Mouse (Mus musculus) left cerebral cortex, postnatal 25 days (tissue): ENCODE data around the gene Dnase1l1. TPM values are rescaled to one million over a fixed set of nuclear protein-coding genes. Genes with fewer than 3 reads are reported as not detected.

Experiments
- microRNA-seq, 2 experiments: library from miRNA; unstranded; fragments of <30 nt; microRNA quantifications; one replicate each; pipeline ENCODE4 v1.2.0; 2022
- total RNA-seq, 2 experiments: library from RNA; stranded (reverse); gene quantifications; 2 replicates each; pipeline ENCODE4 v1.2.3; 2021

Dnase1l1 gene
- total RNA-seq, 2 experiments from 2014 or later, result 2.1 to 2.3 TPM

Small RNAs within 50 kb of the gene (microRNA-seq; reads per million reads assigned to microRNA genes)
- gene Mir7091 (0 reads per million in 2 experiments), gene Mir7092 (0 to 0.74 reads per million in 2 experiments)

Other genes with a start within 250 kb of the Dnase1l1 start
- under 1 TPM; 0.50 to 0.62 TPM for gene Opn1mw, start 154.9 kb downstream of the Dnase1l1 start, total RNA-seq
- 10 to 100 TPM; 80.2 to 84.3 TPM for gene Mecp2, start 147.0 kb downstream of the Dnase1l1 start, total RNA-seq
- not detected for gene Tex28, start 114.5 kb downstream of the Dnase1l1 start, total RNA-seq
- gene Tktl1, start 105.1 kb downstream of the Dnase1l1 start, total RNA-seq, result not detected
- gene Flna, start 32.5 kb downstream of the Dnase1l1 start, total RNA-seq, result 10 to 100 TPM; 65.4 to 68.3 TPM
- gene Emd, start 27.6 kb downstream of the Dnase1l1 start, total RNA-seq, result 10 to 100 TPM; 31.4 to 38.9 TPM
- 100 to 1,000 TPM; 137 to 162 TPM for gene Rpl10, start 11.5 kb downstream of the Dnase1l1 start, total RNA-seq
- gene Taz, start 425 bp downstream of the Dnase1l1 start, total RNA-seq, result 10 to 100 TPM; 48.5 to 55.5 TPM
- 100 to 1,000 TPM; 360 to 380 TPM for gene Atp6ap1, start 14.8 kb upstream of the Dnase1l1 start, total RNA-seq
- gene Gdi1, start 22.7 kb upstream of the Dnase1l1 start, total RNA-seq, result 100 to 1,000 TPM; 603 to 616 TPM
- 10 to 100 TPM; 26.0 to 27.0 TPM for gene Fam50a, start 30.7 kb upstream of the Dnase1l1 start, total RNA-seq
- gene Plxna3, start 46.7 kb upstream of the Dnase1l1 start, total RNA-seq, result 10 to 100 TPM; 22.4 to 24.5 TPM
- 10 to 100 TPM; 25.3 to 28.5 TPM for gene Lage3, start 71.3 kb upstream of the Dnase1l1 start, total RNA-seq
- gene Ubl4a, start 90.9 kb upstream of the Dnase1l1 start, total RNA-seq, result 10 to 100 TPM; 73.7 to 80.0 TPM
- 1 to 10 TPM; 2.7 to 3.7 TPM for gene Slc10a3, start 91.0 kb upstream of the Dnase1l1 start, total RNA-seq
- gene Fam3a, start 110.9 kb upstream of the Dnase1l1 start, total RNA-seq, result 10 to 100 TPM; 17.4 to 19.3 TPM
- 10 to 100 TPM; 50.0 to 51.5 TPM for gene Ikbkg, start 111.0 kb upstream of the Dnase1l1 start, total RNA-seq
- gene G6pdx, start 146.9 kb upstream of the Dnase1l1 start, total RNA-seq, result 10 to 100 TPM; 23.8 to 26.0 TPM
- gene Gm6880, start 199.1 kb upstream of the Dnase1l1 start, total RNA-seq, result not detected